Mouse (Mus musculus) thymus, adult 2 months (tissue): Measurements from ENCODE around the gene Msi2.

ENCODE experiments used
- CTCF ChIP-seq: fragments of 200-500 bp; IDR thresholded peaks from 2 replicates; pipeline ENCODE4 v1.5.1; 2012; ENCODE audit warnings: mild to moderate bottlenecking, control low read depth, low read length, moderate library complexity, borderline replicate concordance; ENCODE audit not compliant: control insufficient read depth, poor library complexity, insufficient read depth; ENCODE audit errors: extremely low read depth
- POLR2A ChIP-seq: fragments of 200-500 bp; IDR thresholded peaks from 2 replicates; pipeline ENCODE4 v1.6.1; 2012; ENCODE audit warnings: mild to moderate bottlenecking, low read length, control low read depth, moderate library complexity; ENCODE audit not compliant: control insufficient read depth, poor library complexity, insufficient read depth; ENCODE audit errors: extremely low read depth

DNA sequence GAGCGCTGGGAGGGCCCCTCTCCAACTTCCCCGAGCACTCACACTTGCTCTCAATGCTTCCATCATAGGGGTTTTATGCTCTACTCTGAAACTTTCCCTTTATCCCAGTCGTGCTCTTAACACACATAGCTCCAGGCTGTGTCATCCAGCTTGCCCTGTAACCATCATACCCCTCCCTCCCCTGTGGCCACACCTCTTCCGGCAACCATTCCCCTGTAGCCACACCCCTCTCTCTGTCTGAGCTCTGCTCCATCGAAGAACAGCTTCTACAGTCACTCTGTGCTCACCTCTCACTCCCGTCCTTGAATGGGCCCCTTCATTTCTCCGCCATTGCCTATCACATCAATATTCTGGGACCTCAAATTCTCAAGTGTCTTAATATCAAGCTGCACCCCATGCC lies 219.8 kb downstream of the Msi2 start:
- TF ChIP-seq CTCF: no peak
- TF ChIP-seq POLR2A: no peak
